Mouse (Mus musculus) myocyte (in vitro differentiated cells): ENCODE data around the gene Gm21258. TPM values are rescaled to one million over a fixed set of nuclear protein-coding genes. Genes with fewer than 3 reads are reported as not detected.
"Not testable (repeated sequence)": the region's sequence is repeated elsewhere in the genome, so short reads cannot be mapped to it uniquely, and the experiment has no call there.

ENCODE experiments used
- H3K27me3 ChIP-seq: one replicate; pipeline ENCODE4 v1.6.1; 2011; ENCODE audit not compliant: control insufficient read depth, insufficient read depth, insufficient read length
- H3K36me3 ChIP-seq: one replicate; pipeline ENCODE4 v1.6.1; 2011; ENCODE audit not compliant: control insufficient read depth, insufficient read depth
- H3K4me2 ChIP-seq: one replicate; pipeline ENCODE4 v1.6.1; 2011; ENCODE audit warnings: low read depth, control low read depth
- H3K4me3 ChIP-seq: one replicate; pipeline ENCODE4 v1.5.1; 2011; ENCODE audit warnings: mild to moderate bottlenecking, control low read depth, moderate library complexity
- H3K79me2 ChIP-seq: one replicate; pipeline ENCODE4 v1.6.1; 2011; ENCODE audit not compliant: control insufficient read depth, insufficient read depth
- H3ac ChIP-seq: one replicate; pipeline ENCODE4 v1.6.1; 2011; ENCODE audit not compliant: control insufficient read depth, insufficient read length
- polyA plus RNA-seq: library from polyadenylated mRNA; unstranded; fragments of >200 nt; fragmentation: generic; extraction: Trizol; gene quantifications from one replicate; pipeline ENCODE4 v1.2.1, GENCODE M21; 2012; ENCODE audit warnings: missing spikeins

Gm21258 gene
- not detected for polyA plus RNA-seq

- not testable (repeated sequence) for H3K27me3 ChIP-seq, H3K36me3 ChIP-seq, H3K4me3 ChIP-seq, H3K79me2 ChIP-seq, H3K4me2 ChIP-seq, H3ac ChIP-seq
These were observed at the start of gene Gm21258 for GRCm38 (mm10) chrY:52779740-52780139. Gene Gm21258, plus strand, starts transcription at chrY:52780040.
